7 mouse cellular contexts compared by ENCODE assay signal in genomic region chr2:116060701-116061400, GRCm38 (mm10). TPM values are rescaled to one million over a fixed set of nuclear protein-coding genes. Genes with fewer than 3 reads are reported as not detected.
DNase-seq lines count a peak whose midpoint lies in the region; ATAC-seq and TF ChIP-seq lines count a peak whose summit lies in the region.

No protein-coding gene starts in this region.

- peak overlapping the region; percentile 66 for H3K4me2 ChIP-seq in hindbrain, embryonic 11.5 days (replicated peaks; ENCODE audit: low read depth, low read length)

- no peak for TF ChIP-seq CTCF in ES-Bruce4 (IDR thresholded peaks at IDR 0.05; ENCODE audit: low read depth, low read length)

- H3K4me1 ChIP-seq in ES-Bruce4 (ENCODE audit: control insufficient read depth, insufficient read depth, low read length) = no peaks in the 10 kb centered on the region
- peaks cover 9% of the 10 kb centered on the region for H3K4me1 ChIP-seq in hindbrain, embryonic 11.5 days (replicated peaks; ENCODE audit: control insufficient read depth, insufficient read depth, low read length)
- peaks cover 75% of the 10 kb centered on the region for H3K4me1 ChIP-seq in midbrain, embryonic 10.5 days

- H3K36me3 ChIP-seq in ES-Bruce4 (ENCODE audit: control insufficient read depth, insufficient read depth, low read length, poor library complexity, severe bottlenecking) = no peaks in the 10 kb centered on the region
- no peaks in the 10 kb centered on the region for H3K36me3 ChIP-seq in hindbrain, embryonic 11.5 days (ENCODE audit: control insufficient read depth, insufficient read depth, low read length)
- H3K36me3 ChIP-seq in midbrain, embryonic 10.5 days = peaks cover 36% of the 10 kb centered on the region

- ATAC-seq in hindbrain, embryonic 11.5 days (ENCODE audit: low FRiP score) = no peak

- no peak overlapping the region for H3K27ac ChIP-seq in ES-Bruce4 (ENCODE audit: insufficient read depth, low read length)
- peak overlapping the region; percentile 99 for H3K27ac ChIP-seq in hindbrain, embryonic 11.5 days (ENCODE audit: low read depth, low read length)
- peak overlapping the region; percentile 94 for H3K27ac ChIP-seq in midbrain, embryonic 10.5 days (replicated peaks)

- WGBS in hindbrain, embryonic 11.5 days = 2% methylated on average over 21 of the region's 21 CpGs
- WGBS in midbrain, embryonic 10.5 days = 2% methylated on average over 21 of the region's 21 CpGs

- H3K27me3 ChIP-seq in ES-Bruce4 (ENCODE audit: control insufficient read depth, insufficient read depth, low read length, poor library complexity, severe bottlenecking) = peaks cover 39% of the 10 kb centered on the region
- H3K27me3 ChIP-seq in hindbrain, embryonic 11.5 days (ENCODE audit: control insufficient read depth, insufficient read depth, low read length) = no peaks in the 10 kb centered on the region
- H3K27me3 ChIP-seq in midbrain, embryonic 10.5 days (ENCODE audit: low read depth, poor library complexity, severe bottlenecking) = peaks cover 44% of the 10 kb centered on the region

- H3K4me3 ChIP-seq in ES-Bruce4 (ENCODE audit: low read depth, low read length) = peak overlapping the region; percentile 24
- peak overlapping the region; percentile 90 for H3K4me3 ChIP-seq in hindbrain, embryonic 11.5 days (ENCODE audit: low read depth, low read length)
- H3K4me3 ChIP-seq in midbrain, embryonic 10.5 days = peak overlapping the region; percentile 83

- TF ChIP-seq EP300 in ES-Bruce4 (IDR thresholded peaks at IDR 0.05; ENCODE audit: insufficient read depth, low read depth, low read length) = no peak

- H3K9me3 ChIP-seq in ES-Bruce4 (replicated peaks; ENCODE audit: control insufficient read depth, insufficient read depth, low read length, poor library complexity, severe bottlenecking) = no peaks in the 10 kb centered on the region
- no peaks in the 10 kb centered on the region for H3K9me3 ChIP-seq in hindbrain, embryonic 11.5 days (ENCODE audit: control insufficient read depth, low read length)
- H3K9me3 ChIP-seq in midbrain, embryonic 10.5 days (replicated peaks) = no peaks in the 10 kb centered on the region

- 0 out of 2 replicates have a peak overlapping the region, but pooled peaks have one; percentile 33 for H3K9ac ChIP-seq in ES-Bruce4 (ENCODE audit: low read depth, poor library complexity, severe bottlenecking)
- peak overlapping the region; percentile 100 for H3K9ac ChIP-seq in hindbrain, embryonic 11.5 days (ENCODE audit: low read depth, low read length)

- TF ChIP-seq POLR2A in ES-Bruce4 (IDR thresholded peaks at IDR 0.05; ENCODE audit: insufficient read depth, low read length) = no peak

- DNase-seq in ZHBTc4 (ENCODE audit: low read depth, low spot score) = peak; percentile 53
- peak; percentile 57 for DNase-seq in hindbrain, embryonic 11.5 days (ENCODE audit: low spot score)
- DNase-seq in midbrain, embryonic 10.5 days (ENCODE audit: low spot score) = peak; percentile 61
- no peak for DNase-seq in spleen, postnatal 4 days (ENCODE audit: low spot score in 2 of 2)
- DNase-seq in thymus, postnatal 25 days = no peak
- DNase-seq in left cerebral cortex, adult 8-10 months (ENCODE audit: low spot score in 2 of 2) = no peak

RNA-seq across cellular contexts. Expression of gene Meis2, which starts 4.8 kb away (rescaled TPM):
- 1.5 and 2.1 TPM in 2 replicates for polyA plus RNA-seq in ES-Bruce4 (2011; ENCODE audit: insufficient read depth, insufficient read length, low read depth, missing spikeins)
- 121 and 142 TPM in 2 replicates for polyA plus RNA-seq in hindbrain, embryonic 11.5 days (2014; fragmentation: Nextera tagmentation; extraction: Ambion mirVana)
- 34.4 and 44.0 TPM in 2 replicates for polyA plus RNA-seq in midbrain, embryonic 10.5 days (2016; fragmentation: Nextera tagmentation; extraction: Ambion mirVana)
- total RNA-seq in left cerebral cortex, adult 8-10 months (2022) = 100 to 1,000 TPM; 141 to 190 (median 171) TPM

Comparison
In these comparisons a context has a peak if more than half of its experiments do, and no peak if none do; other contexts are left out.
1. H3K4me3 ChIP-seq: peak in every context shown above with its lines; median percentile 90 in hindbrain, embryonic 11.5 days; 83 in midbrain, embryonic 10.5 days; 24 in ES-Bruce4.
2. DNase-seq: peak in ZHBTc4 (single experiment), hindbrain, embryonic 11.5 days (single experiment) and midbrain, embryonic 10.5 days (single experiment); none in spleen, postnatal 4 days (0 of 2), thymus, postnatal 25 days (single experiment) and left cerebral cortex, adult 8-10 months (0 of 2).
3. RNA of gene Meis2, which starts 4.8 kb away (polyA plus RNA-seq): 121 to 142 TPM in hindbrain, embryonic 11.5 days and 34.4 to 44.0 TPM in midbrain, embryonic 10.5 days; 1.5 to 2.1 TPM in ES-Bruce4; every median in the first group is over 10 times any median in the second.